Mouse (Mus musculus) bone marrow macrophage, adult 2 months (primary cell): Measurements from ENCODE around the gene Ddc.

Source experiments
- CTCF ChIP-seq: IDR thresholded peaks from 2 replicates; pipeline ENCODE4 v1.5.1; 2012; ENCODE audit warnings: low read depth, mild to moderate bottlenecking, low read length, moderate library complexity
- POLR2A ChIP-seq: IDR thresholded peaks from 2 replicates; pipeline ENCODE4 v1.6.1; 2012; ENCODE audit warnings: mild to moderate bottlenecking, low read depth, low read length, borderline replicate concordance

- TF ChIP-seq CTCF (no peak), POLR2A (no peak)
Observed at GRCm38 (mm10) chr11:11840746-11841145, 57.2 kb downstream of the Ddc start.
